Mouse (Mus musculus) erythroblast, embryonic 14.5 days (primary cell): ENCODE measurements around the gene Ptpru.

Experiments used
- GATA1 ChIP-seq: IDR thresholded peaks from 2 replicates; pipeline ENCODE4 v1.6.1; 2012; ENCODE audit warnings: low read length, inconsistent platforms, mixed read lengths
- TAL1 ChIP-seq: IDR thresholded peaks from 3 replicates; pipeline ENCODE4 v1.6.1; 2012; ENCODE audit warnings: low read length, inconsistent platforms, mixed read lengths

DNA sequence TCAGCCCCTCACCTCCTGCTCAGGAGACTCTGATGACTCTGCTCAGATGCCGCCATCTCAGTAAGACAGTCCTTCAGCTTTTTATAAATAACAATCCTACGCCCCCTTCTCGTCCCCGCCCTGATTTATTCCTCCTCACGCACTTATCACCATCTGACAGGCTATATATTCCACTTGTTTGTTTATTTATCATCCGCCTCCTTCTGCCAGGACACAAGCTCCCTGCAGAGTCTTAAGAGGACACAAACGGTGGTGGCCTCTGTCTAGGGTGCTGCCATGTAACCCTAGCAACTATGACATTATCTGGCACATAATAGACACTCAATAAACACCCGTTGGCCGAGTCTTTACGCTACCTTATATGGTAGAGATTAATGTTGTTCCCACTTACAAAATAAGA is 22.3 kb downstream of the Ptpru start:
- no peak for TF ChIP-seq TAL1
- no peak for TF ChIP-seq GATA1
